Mouse (Mus musculus) hindbrain, embryonic 10.5 days (tissue): Measurements from ENCODE around the gene Pla2g6. TPM values are rescaled to one million over a fixed set of nuclear protein-coding genes. Genes with fewer than 3 reads are reported as not detected.

Source experiments
- DNase-seq: peaks from one replicate; pipeline ENCODE4 v3.0.0-alpha.2; 2017; ENCODE audit warnings: low spot score
- H3K27ac ChIP-seq: fragments of 300-500 bp; sonication (generic); 2 replicates; pipeline ENCODE4 v1.5.1; 2016; ENCODE audit warnings: mild to moderate bottlenecking, moderate library complexity
- H3K27me3 ChIP-seq: fragments of 300-500 bp; sonication (generic); 2 replicates; pipeline ENCODE4 v1.6.1; 2016; ENCODE audit warnings: mild to moderate bottlenecking; ENCODE audit not compliant: poor library complexity, insufficient read depth, severe bottlenecking
- H3K36me3 ChIP-seq: fragments of 300-500 bp; sonication (generic); 2 replicates; pipeline ENCODE4 v1.6.1; 2016; ENCODE audit warnings: mild to moderate bottlenecking, moderate library complexity
- H3K4me1 ChIP-seq: fragments of 300-500 bp; sonication (generic); replicated peaks from 2 replicates; pipeline ENCODE4 v1.6.1; 2016; ENCODE audit warnings: mild to moderate bottlenecking
- H3K4me3 ChIP-seq: fragments of 300-500 bp; sonication (generic); 2 replicates; pipeline ENCODE4 v1.5.1; 2016; ENCODE audit warnings: mild to moderate bottlenecking, moderate library complexity
- H3K9me3 ChIP-seq: fragments of 300-500 bp; sonication (generic); 2 replicates; pipeline ENCODE4 v1.6.1; 2016; ENCODE audit warnings: mild to moderate bottlenecking, moderate library complexity
- WGBS: fragments of 180-500 bp; shearing (Covaris S2); methylation state at CpG from one replicate; pipeline ENCODE4 v1.1.7; 2016; 5-methylcytosine and 5-hydroxymethylcytosine counted together
- polyA plus RNA-seq: library from polyadenylated mRNA; unstranded; fragments of >200 nt; fragmentation: Nextera tagmentation; extraction: Ambion mirVana; gene quantifications from 2 replicates; pipeline ENCODE4 v1.2.1, GENCODE M21; 2016

Pla2g6 gene
- polyA plus RNA-seq, 1 experiment from 2014 or later: 25.3 TPM

- DNase-seq: no peak
- WGBS: 86% methylated on average over 6 of the region's 6 CpGs
- Histone ChIP-seq H3K27ac (0 out of 2 replicates have a peak overlapping the region, but pooled peaks have one; percentile 41), H3K4me1 (peaks cover 20% of the 10 kb centered on the region; the same call in 1 of the 2 replicates), H3K27me3 (no peaks in the 10 kb centered on the region), H3K36me3 (peaks cover 23% of the 10 kb centered on the region), H3K4me3 (no peak overlapping the region), H3K9me3 (no peaks in the 10 kb centered on the region)
Measured at GRCm38 (mm10) chr15:79298553-79298952, 29.6 kb downstream of the Pla2g6 start.

- 89% methylated on average over 9 of the region's 9 CpGs for whole genome bisulfite sequencing
- Histone ChIP-seq H3K9me3 (no peaks in the 10 kb centered on the region), H3K36me3 (peaks cover 19% of the 10 kb centered on the region)
Measured at GRCm38 (mm10) chr15:79292779-79293178, 35.4 kb downstream of the Pla2g6 start.

GRCm38 (mm10) chr15:79290340-79290739, 37.9 kb downstream of the Pla2g6 start:
- peaks cover 36% of the 10 kb centered on the region for H3K36me3 ChIP-seq
- H3K9me3 ChIP-seq: no peaks in the 10 kb centered on the region
- H3K27ac ChIP-seq: no peak overlapping the region
- 86% methylated on average over 3 of the region's 3 CpGs for WGBS
- H3K27me3 ChIP-seq: no peaks in the 10 kb centered on the region
- H3K4me1 ChIP-seq: 0 out of 2 replicates have a peak, but pooled peaks cover 4% of the 10 kb centered on the region
- no peak overlapping the region for H3K4me3 ChIP-seq
- DNase-seq: no peak

More at GRCm38 (mm10) chr15:79292779-79293178, 35.4 kb downstream of the Pla2g6 start:
- H3K27ac ChIP-seq: no peak overlapping the region
- H3K4me3 ChIP-seq: no peak overlapping the region
- H3K4me1 ChIP-seq: 0 out of 2 replicates have a peak, but pooled peaks cover 3% of the 10 kb centered on the region
- no peak for DNase-seq
- no peaks in the 10 kb centered on the region for H3K27me3 ChIP-seq

- Histone ChIP-seq H3K27me3 (no peaks in the 10 kb centered on the region), H3K4me3 (no peak overlapping the region), H3K9me3 (no peaks in the 10 kb centered on the region), H3K4me1 (0 out of 2 replicates have a peak, but pooled peaks cover 8% of the 10 kb centered on the region), H3K36me3 (peaks cover 36% of the 10 kb centered on the region), H3K27ac (no peak overlapping the region)
- DNase-seq: no peak
- WGBS: 93% methylated on average over 12 of the region's 12 CpGs
Measured at GRCm38 (mm10) chr15:79289441-79289840, 38.7 kb downstream of the Pla2g6 start.

GRCm38 (mm10) chr15:79288387-79288786, 39.8 kb downstream of the Pla2g6 start:
- no peaks in the 10 kb centered on the region for H3K9me3 ChIP-seq
- 0 out of 2 replicates have a peak, but pooled peaks cover 8% of the 10 kb centered on the region for H3K4me1 ChIP-seq
- WGBS: 87% methylated on average over 3 of the region's 3 CpGs
- H3K36me3 ChIP-seq: peaks cover 36% of the 10 kb centered on the region
- no peak for DNase-seq
- no peaks in the 10 kb centered on the region for H3K27me3 ChIP-seq
- H3K4me3 ChIP-seq: no peak overlapping the region
- H3K27ac ChIP-seq: 0 out of 2 replicates have a peak overlapping the region, but pooled peaks have one; percentile 6

- no peak overlapping the region for H3K27ac ChIP-seq
- H3K4me3 ChIP-seq: no peak overlapping the region
- WGBS: 92% methylated on average over 7 of the region's 7 CpGs
- H3K9me3 ChIP-seq: no peaks in the 10 kb centered on the region
- H3K27me3 ChIP-seq: no peaks in the 10 kb centered on the region
- DNase-seq: no peak
- peaks cover 36% of the 10 kb centered on the region for H3K36me3 ChIP-seq
- H3K4me1 ChIP-seq: 0 out of 2 replicates have a peak, but pooled peaks cover 8% of the 10 kb centered on the region
Measured at GRCm38 (mm10) chr15:79287091-79287490, 41.1 kb downstream of the Pla2g6 start.

- WGBS: 89% methylated on average over 7 of the region's 7 CpGs
- H3K27ac ChIP-seq: no peak overlapping the region
- peaks cover 36% of the 10 kb centered on the region for H3K36me3 ChIP-seq
- no peaks in the 10 kb centered on the region for H3K9me3 ChIP-seq
- H3K27me3 ChIP-seq: no peaks in the 10 kb centered on the region
- DNase-seq: no peak
- peaks cover 8% of the 10 kb centered on the region; the same call in 1 of the 2 replicates for H3K4me1 ChIP-seq
- H3K4me3 ChIP-seq: no peak overlapping the region
Measured at GRCm38 (mm10) chr15:79286141-79286540, 42.0 kb downstream of the Pla2g6 start.

GRCm38 (mm10) chr15:79285399-79285798, 42.8 kb downstream of the Pla2g6 start, which contains the start of gene Baiap2l2:
Gene Baiap2l2 (minus strand): TSS chr15:79285537.
- Histone ChIP-seq H3K4me3 (no peak within 1 kb of the TSS), H3K27ac (no peak within 1 kb of the TSS), H3K36me3 (peaks cover 36% of the 10 kb centered on the region), H3K4me1 (peaks cover 15% of the 10 kb centered on the region), H3K9me3 (no peaks in the 10 kb centered on the region), H3K27me3 (no peaks in the 10 kb centered on the region)
- DNase-seq: no peak
- 64% methylated on average over 10 of the region's 10 CpGs for WGBS

GRCm38 (mm10) chr15:79283371-79283770, 44.8 kb downstream of the Pla2g6 start:
- no peak overlapping the region for H3K4me3 ChIP-seq
- DNase-seq: no peak
- H3K36me3 ChIP-seq: peaks cover 26% of the 10 kb centered on the region
- WGBS: 84% methylated on average over 4 of the region's 4 CpGs
- H3K27me3 ChIP-seq: no peaks in the 10 kb centered on the region
- H3K27ac ChIP-seq: no peak overlapping the region
- H3K9me3 ChIP-seq: no peaks in the 10 kb centered on the region
- peaks cover 15% of the 10 kb centered on the region for H3K4me1 ChIP-seq

GRCm38 (mm10) chr15:79282434-79282833, 45.8 kb downstream of the Pla2g6 start:
- H3K4me3 ChIP-seq: no peak overlapping the region
- DNase-seq: no peak
- peaks cover 15% of the 10 kb centered on the region for H3K4me1 ChIP-seq
- H3K9me3 ChIP-seq: no peaks in the 10 kb centered on the region
- H3K36me3 ChIP-seq: peaks cover 17% of the 10 kb centered on the region
- WGBS: 82% methylated on average over 5 of the region's 5 CpGs
- no peak overlapping the region for H3K27ac ChIP-seq
- H3K27me3 ChIP-seq: no peaks in the 10 kb centered on the region

GRCm38 (mm10) chr15:79281389-79281788, 46.8 kb downstream of the Pla2g6 start:
- peaks cover 15% of the 10 kb centered on the region for H3K4me1 ChIP-seq
- H3K4me3 ChIP-seq: no peak overlapping the region
- H3K27ac ChIP-seq: peak overlapping the region; percentile 40
- H3K9me3 ChIP-seq: peaks cover 5% of the 10 kb centered on the region; the same call in 1 of the 2 replicates
- H3K27me3 ChIP-seq: no peaks in the 10 kb centered on the region
- DNase-seq: no peak
- H3K36me3 ChIP-seq: peaks cover 6% of the 10 kb centered on the region
- 89% methylated on average over 1 of the region's 1 CpGs for WGBS

- WGBS: 72% methylated on average over 5 of the region's 5 CpGs
Measured at GRCm38 (mm10) chr15:79280850-79281249, 47.3 kb downstream of the Pla2g6 start.

GRCm38 (mm10) chr15:79280209-79280608, 48.0 kb downstream of the Pla2g6 start:
- Histone ChIP-seq H3K36me3 (no peaks in the 10 kb centered on the region), H3K27ac (no peak overlapping the region), H3K4me1 (peaks cover 9% of the 10 kb centered on the region), H3K9me3 (peaks cover 7% of the 10 kb centered on the region; the same call in 1 of the 2 replicates), H3K4me3 (no peak overlapping the region), H3K27me3 (no peaks in the 10 kb centered on the region)
- peak; percentile 24 for DNase-seq
- 23% methylated on average over 6 of the region's 6 CpGs for WGBS

More at GRCm38 (mm10) chr15:79280850-79281249, 47.3 kb downstream of the Pla2g6 start:
- Histone ChIP-seq H3K4me3 (no peak overlapping the region), H3K9me3 (peaks cover 7% of the 10 kb centered on the region; the same call in 1 of the 2 replicates), H3K27me3 (no peaks in the 10 kb centered on the region), H3K4me1 (peaks cover 15% of the 10 kb centered on the region), H3K36me3 (peaks cover under 1% of the 10 kb centered on the region; the same call in 1 of the 2 replicates), H3K27ac (peak overlapping the region; percentile 2; the same call in 1 of the 2 replicates)
- DNase-seq: no peak
